Mouse (Mus musculus) midbrain, embryonic 14.5 days (tissue): ENCODE data around the gene Morn1. TPM values are rescaled to one million over a fixed set of nuclear protein-coding genes. Genes with fewer than 3 reads are reported as not detected.
A peak's percentile ranks its signal among the peaks of the same experiment; 100 is the strongest.

Experiments
- ATAC-seq: fragments of 200-750 bp; cut with Nextera tagmentation; 2 replicates; pipeline ENCODE4 v1.8.0; 2017; ENCODE audit warnings: moderate number of reproducible peaks, moderate library complexity; ENCODE audit not compliant: low FRiP score, low TSS enrichment
- DNase-seq: peaks from one replicate; pipeline ENCODE4 v3.0.0-alpha.2; 2015
- H3K27ac ChIP-seq: fragments of 300-500 bp; sonication (generic); replicated peaks from 2 replicates; pipeline ENCODE4 v1.5.1; 2014; ENCODE audit warnings: mild to moderate bottlenecking, low read depth, low read length, moderate library complexity
- H3K27me3 ChIP-seq: fragments of 300-500 bp; sonication (generic); 2 replicates; pipeline ENCODE4 v1.6.1; 2014; ENCODE audit warnings: low read length, control low read depth, mixed read lengths; ENCODE audit not compliant: control insufficient read depth, insufficient read depth
- H3K36me3 ChIP-seq: fragments of 300-500 bp; sonication (generic); 2 replicates; pipeline ENCODE4 v1.6.1; 2014; ENCODE audit warnings: low read length, control low read depth; ENCODE audit not compliant: control insufficient read depth, insufficient read depth
- H3K4me1 ChIP-seq: fragments of 300-500 bp; sonication (generic); 2 replicates; pipeline ENCODE4 v1.6.1; 2014; ENCODE audit warnings: mild to moderate bottlenecking, antibody characterized with exemption, low read length, control low read depth; ENCODE audit not compliant: control insufficient read depth, insufficient read depth
- H3K4me2 ChIP-seq: fragments of 300-500 bp; sonication (generic); 2 replicates; pipeline ENCODE4 v1.6.1; 2014; ENCODE audit warnings: mild to moderate bottlenecking, low read length, moderate library complexity
- H3K4me3 ChIP-seq: fragments of 300-500 bp; sonication (generic); replicated peaks from 2 replicates; pipeline ENCODE4 v1.5.1; 2014; ENCODE audit warnings: low read depth, low read length
- H3K9ac ChIP-seq: fragments of 300-500 bp; sonication (generic); replicated peaks from 2 replicates; pipeline ENCODE4 v1.6.1; 2014; ENCODE audit warnings: mild to moderate bottlenecking, low read length, moderate library complexity
- H3K9me3 ChIP-seq: fragments of 300-500 bp; sonication (generic); 2 replicates; pipeline ENCODE4 v1.6.1; 2016; ENCODE audit warnings: low read length, control low read depth, mixed read lengths; ENCODE audit not compliant: control insufficient read depth
- WGBS: fragments of 180-500 bp; shearing (Covaris S2); extraction: QIAGEN DNeasy Blood & Tissue Kit; methylation state at CpG from one replicate; pipeline ENCODE4 v1.1.7; 2014; 5-methylcytosine and 5-hydroxymethylcytosine counted together
- polyA plus RNA-seq: library from polyadenylated mRNA; unstranded; fragments of >200 nt; fragmentation: Nextera tagmentation; extraction: Ambion mirVana; gene quantifications from 2 replicates; pipeline ENCODE4 v1.2.1, GENCODE M21; 2014

The Morn1 gene
- polyA plus RNA-seq, 1 experiment from 2014 or later, result 6.0 TPM

DNA sequence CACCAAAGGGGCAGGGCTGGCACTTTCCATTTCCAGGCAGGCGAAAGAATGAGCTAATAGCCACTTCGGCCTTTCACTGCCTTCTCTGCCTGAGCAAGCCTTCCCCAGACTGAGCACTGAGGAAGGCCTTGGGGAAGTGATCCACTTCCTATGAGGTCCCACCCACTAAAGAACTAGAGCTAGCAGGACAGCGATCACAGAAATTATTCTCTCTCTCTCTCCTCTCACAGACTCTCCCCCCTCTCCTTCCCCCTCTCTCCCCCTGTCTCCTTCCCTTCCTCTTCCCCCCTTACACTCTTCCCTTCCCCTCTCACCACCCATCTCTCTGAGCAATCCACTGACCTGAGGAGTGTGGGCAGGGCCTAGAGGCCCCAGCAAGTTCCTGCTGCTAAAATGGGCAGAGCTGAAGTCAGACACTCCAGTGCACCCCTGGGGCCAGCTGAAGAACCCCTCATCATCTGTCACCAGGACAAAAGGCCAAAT lies 100.9 kb downstream of the Morn1 start:
- no peak overlapping the region for H3K4me3 ChIP-seq
- no peaks in the 10 kb centered on the region for H3K36me3 ChIP-seq
- H3K9ac ChIP-seq, result no peak overlapping the region
- H3K4me1 ChIP-seq, result peaks cover 35% of the 10 kb centered on the region
- H3K9me3 ChIP-seq, result no peaks in the 10 kb centered on the region
- H3K4me2 ChIP-seq, result no peak overlapping the region
- H3K27me3 ChIP-seq, result no peaks in the 10 kb centered on the region
- ATAC-seq (no peak), DNase-seq (no peak)
- no peak overlapping the region for H3K27ac ChIP-seq
- WGBS, result 62% methylated on average over 3 of the region's 3 CpGs

DNA sequence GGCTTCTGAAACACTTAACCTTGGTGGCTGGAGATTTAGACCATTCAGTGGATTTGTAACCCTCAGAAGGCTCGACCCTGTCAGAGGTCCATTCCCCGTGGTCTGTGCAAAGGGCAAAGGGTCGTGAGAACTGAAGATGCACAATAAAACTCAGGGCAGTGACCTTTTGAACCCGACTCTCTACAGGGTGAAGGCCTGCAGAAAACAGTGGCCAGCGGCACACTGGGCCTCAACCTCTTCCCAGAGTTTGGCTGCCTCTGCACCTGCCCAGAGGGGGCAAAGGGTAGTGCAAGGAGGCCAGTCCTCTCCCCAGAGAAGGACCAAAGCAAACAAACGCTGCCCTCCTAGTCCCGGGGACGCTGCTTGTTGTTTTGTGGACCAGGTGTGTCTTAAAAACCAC lies 102.0 kb downstream of the Morn1 start:
- peaks cover 35% of the 10 kb centered on the region for H3K4me1 ChIP-seq

DNA sequence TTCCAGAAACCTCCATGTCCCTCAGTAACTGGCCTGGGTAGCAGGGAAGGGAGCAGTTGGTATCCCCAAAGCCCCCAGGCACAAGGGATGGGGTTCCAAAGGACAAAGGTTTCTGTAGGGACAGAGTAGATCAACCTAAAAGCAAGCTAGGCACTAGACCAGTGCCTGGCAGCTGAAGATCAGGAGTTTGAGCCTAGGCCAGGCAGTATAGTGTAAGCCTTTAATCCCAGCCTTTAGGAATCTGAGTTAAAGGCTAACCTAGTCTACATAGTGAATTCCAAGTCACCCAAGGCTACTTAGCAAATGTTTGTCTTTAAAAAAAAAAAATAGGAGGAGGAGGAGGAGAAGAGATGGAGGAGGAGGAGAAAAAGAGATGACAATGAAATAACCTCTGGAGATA lies 102.4 kb downstream of the Morn1 start:
- Histone ChIP-seq H3K4me3 (no peak overlapping the region), H3K4me2 (no peak overlapping the region), H3K27me3 (no peaks in the 10 kb centered on the region), H3K9me3 (no peaks in the 10 kb centered on the region), H3K9ac (no peak overlapping the region), H3K4me1 (peaks cover 35% of the 10 kb centered on the region), H3K36me3 (no peaks in the 10 kb centered on the region), H3K27ac (no peak overlapping the region)
- ATAC-seq (no peak), DNase-seq (no peak)

More for the DNA sequence above, 102.0 kb downstream of the Morn1 start:
- H3K27ac ChIP-seq, result no peak overlapping the region
- H3K4me3 ChIP-seq, result no peak overlapping the region
- H3K27me3 ChIP-seq, result no peaks in the 10 kb centered on the region
- 6% methylated on average over 8 of the region's 8 CpGs for WGBS
- no peak for DNase-seq
- no peak overlapping the region for H3K4me2 ChIP-seq
- no peaks in the 10 kb centered on the region for H3K9me3 ChIP-seq
- H3K9ac ChIP-seq, result no peak overlapping the region
- no peak for ATAC-seq
- H3K36me3 ChIP-seq, result no peaks in the 10 kb centered on the region

DNA sequence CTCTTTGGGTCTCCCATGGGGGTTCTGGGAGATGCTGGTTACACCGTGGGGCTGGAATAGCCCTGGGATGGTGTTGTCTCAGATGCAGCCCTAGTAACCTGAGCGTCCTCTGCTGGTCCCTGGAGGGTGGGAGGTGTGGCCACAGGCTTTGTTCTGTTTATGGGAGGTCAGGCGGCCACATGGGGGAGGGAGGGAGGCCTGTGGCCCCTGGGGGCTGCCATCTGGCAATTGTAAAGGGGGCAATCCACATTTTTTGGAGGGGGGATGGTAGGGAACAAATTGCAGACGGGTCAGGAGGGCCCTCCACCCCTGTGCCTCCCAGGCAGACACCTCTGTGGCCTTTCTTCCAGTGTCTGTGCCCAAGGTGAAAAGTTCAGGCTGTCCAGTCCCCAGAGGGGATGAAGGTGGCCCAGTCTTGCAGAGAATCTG lies 103.3 kb downstream of the Morn1 start:
- no peak overlapping the region for H3K4me2 ChIP-seq
- no peaks in the 10 kb centered on the region for H3K36me3 ChIP-seq
- H3K27me3 ChIP-seq, result no peaks in the 10 kb centered on the region
- 0 out of 2 replicates have a peak overlapping the region, but pooled peaks have one; percentile 41 for H3K27ac ChIP-seq
- H3K9me3 ChIP-seq, result no peaks in the 10 kb centered on the region
- DNase-seq (no peak), ATAC-seq (no peak)
- H3K4me3 ChIP-seq, result no peak overlapping the region
- H3K4me1 ChIP-seq, result peaks cover 31% of the 10 kb centered on the region
- H3K9ac ChIP-seq, result no peak overlapping the region; the same call in 1 of the 2 replicates
- 16% methylated on average over 4 of the region's 4 CpGs for WGBS

DNA sequence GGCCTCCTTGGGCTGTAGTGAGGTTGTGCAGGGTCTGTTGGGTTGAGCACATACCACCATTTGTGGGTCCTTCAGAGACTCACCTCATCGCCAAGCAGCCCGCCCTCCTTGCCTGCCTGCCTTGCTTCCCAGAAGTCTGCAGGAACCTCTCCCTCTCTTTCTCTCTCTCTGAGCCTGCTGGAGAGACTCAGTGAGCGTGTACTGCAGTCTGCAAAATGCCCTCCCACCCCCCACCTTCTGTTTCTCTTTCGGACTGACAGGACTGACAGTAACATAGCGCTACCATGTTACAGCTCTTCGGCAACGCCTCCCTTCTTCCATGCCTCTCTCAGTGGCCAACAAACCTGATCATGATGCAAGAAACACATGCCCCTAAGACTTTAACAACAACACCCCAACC lies 103.9 kb downstream of the Morn1 start:
- ATAC-seq (no peak), DNase-seq (no peak)
- WGBS, result 49% methylated on average over 7 of the region's 7 CpGs
- 0 out of 2 replicates have a peak overlapping the region, but pooled peaks have one; percentile 41 for H3K27ac ChIP-seq
- H3K4me3 ChIP-seq, result no peak overlapping the region
- H3K9ac ChIP-seq, result no peak overlapping the region
- no peaks in the 10 kb centered on the region for H3K36me3 ChIP-seq
- H3K4me2 ChIP-seq, result no peak overlapping the region
- peaks cover 31% of the 10 kb centered on the region for H3K4me1 ChIP-seq
- no peaks in the 10 kb centered on the region for H3K27me3 ChIP-seq
- no peaks in the 10 kb centered on the region for H3K9me3 ChIP-seq

Other genes with a start within 250 kb of the Morn1 start
- gene Ttc34, start 249.1 kb upstream of the Morn1 start, polyA plus RNA-seq, result 1.8 TPM in 2 replicates
- 0.50 and 0.53 TPM in 2 replicates for gene Mmel1, start 217.0 kb upstream of the Morn1 start, polyA plus RNA-seq
- gene Fam213b, start 187.4 kb upstream of the Morn1 start, polyA plus RNA-seq, result 52.1 and 53.2 TPM in 2 replicates
- not detected in 2 replicates for gene Tnfrsf14, start 158.0 kb upstream of the Morn1 start, polyA plus RNA-seq
- gene Hes5, start 125.7 kb upstream of the Morn1 start, polyA plus RNA-seq, result 111 and 123 TPM in 2 replicates
- 30.6 and 38.8 TPM in 2 replicates for gene Pank4, start 122.5 kb upstream of the Morn1 start, polyA plus RNA-seq
- gene Plch2, start 29.8 kb upstream of the Morn1 start, polyA plus RNA-seq, result 12.1 and 13.0 TPM in 2 replicates
- gene Pex10, start 19.6 kb upstream of the Morn1 start, polyA plus RNA-seq, result 6.0 and 10.0 TPM in 2 replicates
- 139 and 148 TPM in 2 replicates for gene Rer1, start 195 bp upstream of the Morn1 start, polyA plus RNA-seq
- 14.3 and 15.4 TPM in 2 replicates for gene Ski, start 136.0 kb downstream of the Morn1 start, polyA plus RNA-seq
- gene Faap20, start 163.2 kb downstream of the Morn1 start, polyA plus RNA-seq, result 74.1 and 85.6 TPM in 2 replicates